Mouse (Mus musculus): ENCODE measurements around the gene Arhgef10l.
"Not testable (repeated sequence)": the region's sequence is repeated elsewhere in the genome, so short reads cannot be mapped to it uniquely, and the experiment has no call there.

Gene Arhgef10l

DNA sequence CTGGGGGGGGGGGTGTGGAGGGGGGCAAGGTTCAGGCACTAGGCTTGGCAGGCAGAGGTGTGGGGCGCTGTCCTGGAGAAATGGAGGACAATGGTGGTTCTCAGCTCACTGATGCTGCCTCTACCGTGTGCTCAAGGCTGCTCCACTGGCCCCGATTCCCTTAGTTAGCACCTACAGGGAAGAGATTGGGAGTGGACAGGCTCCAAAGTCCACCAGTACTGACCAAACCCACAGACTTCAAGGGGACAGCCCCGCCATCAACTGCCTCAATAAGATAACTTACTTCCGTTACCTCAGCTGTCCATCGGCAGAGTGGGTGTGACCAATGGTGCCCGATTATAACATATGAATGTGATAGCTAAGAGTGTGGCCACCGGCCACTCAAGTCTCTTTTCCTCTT lies 61.3 kb downstream of the Arhgef10l start:
- no peak for DNase-seq

DNA sequence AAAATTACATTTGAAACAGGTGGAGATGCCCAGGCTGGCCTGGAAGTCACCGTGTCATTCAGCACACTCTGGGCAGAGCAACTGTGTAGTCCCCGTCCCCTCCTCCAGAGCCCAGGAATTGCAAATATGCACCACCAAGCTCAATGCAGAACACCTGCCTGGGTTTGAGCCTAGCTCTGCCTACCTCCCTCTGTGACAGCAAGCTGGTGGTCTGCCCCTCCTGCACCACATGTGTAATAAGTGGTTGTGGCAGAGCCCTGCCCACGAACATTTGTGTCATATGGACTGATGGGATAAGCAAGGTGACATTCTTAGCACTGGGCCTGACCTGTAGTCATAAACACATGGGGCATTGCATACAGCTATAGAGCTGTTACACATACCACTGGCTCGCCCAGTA lies 63.8 kb downstream of the Arhgef10l start:
- DNase-seq = no peak

DNA sequence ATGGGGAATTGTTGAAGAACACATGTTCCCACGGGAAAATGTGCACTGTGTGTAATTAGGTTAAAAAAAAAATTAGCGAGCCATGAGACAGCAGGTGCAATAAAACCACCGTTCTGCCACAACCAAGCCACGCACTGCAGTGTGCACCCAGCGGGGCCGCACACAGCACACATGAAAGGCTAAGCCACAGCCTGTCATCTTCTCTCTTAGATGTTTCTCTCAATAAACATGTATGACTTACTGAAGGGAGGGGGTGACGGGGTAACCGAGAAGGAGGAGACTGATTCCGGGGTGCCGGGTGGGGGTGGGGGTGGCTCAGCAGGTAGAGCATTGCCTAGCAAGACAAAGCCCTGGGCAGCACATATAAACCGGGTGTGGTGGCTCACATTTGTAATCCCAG lies 64.7 kb downstream of the Arhgef10l start:
- no peak for DNase-seq

DNA sequence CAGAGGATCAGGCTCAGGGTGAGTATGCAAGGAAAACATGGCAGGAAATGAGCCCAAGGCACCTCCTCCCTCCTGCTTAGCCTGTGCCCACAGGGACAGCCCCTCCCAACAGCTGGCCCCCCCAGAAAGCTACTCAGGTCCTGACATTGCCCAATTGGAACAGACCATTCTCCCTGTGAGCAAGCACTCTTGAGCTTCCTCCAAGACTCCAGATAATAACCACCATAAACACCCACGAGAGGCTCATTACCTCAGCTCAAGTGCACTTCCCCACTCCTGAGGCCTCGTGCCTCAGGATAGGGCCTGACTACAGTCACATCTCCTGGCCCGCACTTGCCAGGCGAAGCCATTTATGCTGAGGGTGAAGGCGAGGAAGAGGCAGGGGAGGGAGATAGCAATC lies 67.0 kb downstream of the Arhgef10l start:
- DNase-seq = peak; percentile 73

DNA sequence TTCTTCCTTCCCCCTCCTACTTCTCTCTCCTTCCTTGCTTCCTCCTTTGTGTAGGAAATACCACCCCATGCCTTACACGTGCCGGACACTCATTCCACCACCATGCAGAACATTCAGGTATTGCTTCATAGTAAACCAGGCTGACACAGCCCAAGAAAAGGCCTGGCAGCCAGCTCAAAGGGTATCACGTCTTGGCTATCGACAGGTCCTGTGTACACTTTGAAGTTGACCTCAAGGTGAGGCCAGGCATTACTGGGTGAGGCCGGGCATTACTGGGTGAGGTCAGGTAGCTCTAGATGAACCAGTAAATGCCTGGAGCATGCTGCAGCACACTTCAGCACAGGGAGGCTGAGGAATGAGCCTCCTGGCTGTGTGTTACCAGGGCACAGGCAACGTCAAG lies 67.9 kb downstream of the Arhgef10l start:
- no peak for DNase-seq

DNA sequence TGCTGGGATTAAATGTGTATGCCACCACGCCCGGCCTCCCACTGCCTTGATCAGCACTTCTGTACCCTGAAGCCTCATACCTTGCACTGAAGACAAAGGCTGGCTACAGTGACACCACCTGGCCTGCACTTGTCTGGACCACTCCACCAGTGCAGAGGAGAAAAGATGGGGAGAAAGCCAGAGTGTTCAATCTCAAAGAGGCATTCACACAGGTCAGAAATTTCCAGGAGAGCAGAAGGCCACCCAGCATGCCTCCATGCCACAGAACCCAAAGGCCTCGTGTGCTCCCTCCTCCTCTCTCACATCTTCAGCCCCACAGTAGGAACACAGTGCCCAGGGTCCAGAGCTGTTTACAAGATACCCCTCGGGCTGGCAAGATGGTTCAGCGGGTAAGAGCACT lies 68.4 kb downstream of the Arhgef10l start:
- no peak for DNase-seq

DNA sequence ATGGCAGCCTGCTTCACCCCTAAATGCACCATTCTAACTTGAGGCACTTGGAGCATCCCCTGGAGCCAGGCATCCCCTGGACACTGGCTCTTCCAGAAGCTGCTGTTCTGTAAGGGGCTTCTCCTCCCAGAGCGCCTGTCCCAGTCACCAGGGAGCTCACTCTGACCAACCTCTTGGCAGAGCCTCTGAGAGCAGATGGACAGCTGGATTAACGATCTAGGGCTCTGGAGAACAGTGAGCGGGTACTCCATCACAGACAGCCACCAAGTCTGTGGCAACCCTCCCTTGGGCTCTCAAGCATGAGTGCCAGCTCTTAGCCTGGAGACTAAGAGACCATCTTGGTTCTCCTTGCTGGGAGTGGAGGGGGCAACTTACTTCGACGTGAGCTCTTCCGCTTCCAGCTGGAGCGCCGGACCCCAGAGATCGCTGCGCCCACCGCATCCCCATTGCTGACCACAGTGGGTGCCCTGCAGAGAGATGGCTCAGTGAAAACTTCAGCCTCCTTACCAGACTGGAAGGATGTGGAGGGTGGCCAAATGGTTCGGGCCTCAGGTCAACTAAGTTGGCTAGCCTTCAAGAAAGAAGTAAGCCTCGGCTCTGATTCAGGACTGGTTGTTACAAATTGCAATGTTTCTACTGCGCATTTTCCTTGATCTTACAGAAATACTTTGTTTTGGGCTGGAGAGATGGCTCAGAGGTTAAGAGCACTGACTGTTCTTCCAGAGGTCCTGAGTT lies 71.9 kb downstream of the Arhgef10l start:
- no peak for DNase-seq

DNA sequence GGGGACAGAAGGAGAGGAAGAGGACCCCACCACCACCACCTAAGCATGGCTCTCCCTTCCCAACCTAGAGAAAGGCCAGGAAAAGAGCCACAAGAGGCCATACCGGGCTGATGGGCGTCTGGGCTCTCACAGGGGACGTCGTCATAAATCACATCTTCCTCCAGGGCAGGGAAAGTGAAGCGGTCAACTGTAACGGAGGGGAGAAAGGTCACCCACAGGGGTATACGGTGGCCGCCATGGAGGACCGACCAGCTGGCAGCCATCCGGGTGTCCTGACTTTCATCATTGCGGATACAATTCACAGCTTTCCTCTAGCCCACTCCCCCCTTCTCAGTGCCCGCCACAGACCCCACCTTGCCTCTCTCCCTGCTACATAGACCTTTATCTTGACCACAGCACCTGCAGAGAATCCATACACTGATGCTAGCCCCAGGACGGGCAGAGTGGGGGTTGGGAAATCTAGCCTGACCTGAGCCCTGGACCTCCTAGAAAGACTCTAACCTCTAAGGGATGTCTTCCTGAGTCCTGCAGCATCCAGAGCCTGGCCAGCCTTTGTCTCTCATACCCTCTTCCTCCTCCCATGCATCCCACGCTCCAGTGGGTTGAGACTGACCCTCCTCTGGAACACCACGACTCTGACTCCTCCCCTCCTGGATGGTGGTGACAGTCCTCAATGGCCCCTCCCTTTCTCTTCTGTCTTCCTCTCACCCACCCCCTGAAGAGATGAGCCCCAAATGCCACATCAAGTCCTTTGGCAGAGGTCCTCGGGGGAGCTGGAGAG lies 72.6 kb downstream of the Arhgef10l start:
- DNase-seq = no peak

DNA sequence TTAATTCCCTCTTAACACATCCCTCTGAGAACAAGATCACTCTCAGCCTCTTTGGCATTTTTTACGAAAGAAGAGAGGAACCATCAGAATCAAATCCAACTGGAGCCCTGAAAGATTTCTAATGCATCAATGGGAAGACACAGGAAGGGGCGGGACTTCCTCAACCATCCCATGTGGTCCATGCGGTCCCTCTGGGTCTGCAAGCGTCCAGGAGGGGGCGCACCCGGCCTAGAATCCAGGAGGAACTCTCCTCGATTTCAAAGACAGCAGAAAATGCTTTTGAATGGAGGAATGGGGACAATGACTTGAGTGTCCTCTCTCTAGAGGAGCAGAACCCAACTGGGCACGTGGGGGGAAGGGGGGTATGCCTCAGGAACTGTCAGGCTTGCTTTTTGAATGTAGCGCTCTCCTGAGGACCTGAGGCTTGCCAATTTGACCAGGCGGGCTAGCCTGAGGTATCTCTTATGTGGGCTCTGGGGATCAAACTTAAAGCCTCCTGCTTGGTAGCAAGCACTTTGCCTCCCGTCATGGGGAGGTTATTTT lies 73.5 kb downstream of the Arhgef10l start:
- DNase-seq = peak; percentile 95

DNA sequence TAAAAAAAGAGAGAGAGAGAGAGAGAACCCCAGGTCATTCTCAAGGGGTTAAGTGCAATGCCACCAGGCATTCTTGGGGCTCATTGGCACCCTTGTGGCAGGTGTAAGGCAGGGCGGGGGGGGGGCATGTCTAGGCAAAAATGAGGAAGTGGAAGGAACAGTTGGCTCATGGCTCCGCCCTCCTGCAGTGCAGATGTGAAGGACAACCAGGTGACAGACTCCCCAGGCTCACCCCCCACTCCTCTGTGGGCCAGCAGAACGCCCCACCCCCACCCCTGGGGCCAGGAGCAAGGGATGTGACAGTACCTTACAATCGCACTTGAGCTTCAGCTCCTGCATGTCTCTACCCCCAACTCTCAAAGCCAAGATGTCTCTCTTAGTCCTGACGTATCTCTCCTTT lies 79.3 kb downstream of the Arhgef10l start:
- no peak for DNase-seq

DNA sequence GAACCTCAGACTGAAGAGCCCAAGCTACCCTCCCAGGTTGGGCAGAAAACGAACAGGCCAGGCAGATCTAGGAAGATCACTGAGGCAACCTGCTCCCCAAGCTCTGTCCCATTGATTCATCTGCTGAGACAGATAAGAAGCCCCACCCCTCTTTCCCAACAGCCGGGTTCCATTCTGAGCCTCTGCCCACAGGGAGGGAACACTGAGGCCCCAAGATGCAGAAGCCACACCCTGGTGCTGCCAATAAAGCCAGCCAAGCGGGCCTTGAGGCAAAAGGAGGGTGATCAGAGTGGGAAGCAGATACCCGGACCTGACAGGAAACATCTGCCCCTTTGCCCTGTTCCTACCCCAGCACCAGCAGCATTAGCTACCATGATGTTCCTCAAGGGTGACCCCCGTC lies 81.6 kb downstream of the Arhgef10l start:
- DNase-seq = no peak

DNA sequence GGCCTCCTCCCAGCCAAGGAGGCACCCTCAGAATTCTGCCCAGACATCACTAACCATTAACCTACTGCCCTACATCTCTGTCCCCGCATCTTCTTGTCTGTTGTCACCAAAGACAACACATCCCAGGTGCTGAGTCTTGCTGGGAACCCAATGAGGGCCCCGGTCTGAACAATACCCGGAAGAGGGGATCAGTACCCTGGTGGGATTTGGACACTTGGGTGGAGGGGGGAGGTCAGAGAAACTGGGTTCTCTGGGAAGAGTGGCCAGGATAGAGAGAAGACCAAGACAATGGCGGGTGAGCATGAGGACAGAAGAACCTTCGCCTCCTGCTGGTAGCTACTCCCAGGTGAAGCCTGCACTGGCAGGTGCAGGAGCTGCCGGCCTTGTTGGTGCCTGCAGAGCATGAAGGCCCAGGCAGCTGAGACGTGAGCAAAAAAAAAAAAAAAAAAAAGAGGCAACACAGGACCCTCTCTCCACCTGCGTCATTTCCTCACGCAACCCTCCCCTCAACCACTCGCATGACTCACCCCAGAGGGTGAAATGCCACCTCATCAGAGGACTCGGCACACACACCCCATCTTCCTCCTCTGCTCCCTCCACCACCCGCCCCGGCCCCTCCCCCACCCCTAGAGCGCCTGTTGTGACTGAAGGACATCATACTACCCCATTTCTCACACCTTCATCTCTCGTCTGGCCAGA lies 83.3 kb downstream of the Arhgef10l start:
- DNase-seq = no peak

DNA sequence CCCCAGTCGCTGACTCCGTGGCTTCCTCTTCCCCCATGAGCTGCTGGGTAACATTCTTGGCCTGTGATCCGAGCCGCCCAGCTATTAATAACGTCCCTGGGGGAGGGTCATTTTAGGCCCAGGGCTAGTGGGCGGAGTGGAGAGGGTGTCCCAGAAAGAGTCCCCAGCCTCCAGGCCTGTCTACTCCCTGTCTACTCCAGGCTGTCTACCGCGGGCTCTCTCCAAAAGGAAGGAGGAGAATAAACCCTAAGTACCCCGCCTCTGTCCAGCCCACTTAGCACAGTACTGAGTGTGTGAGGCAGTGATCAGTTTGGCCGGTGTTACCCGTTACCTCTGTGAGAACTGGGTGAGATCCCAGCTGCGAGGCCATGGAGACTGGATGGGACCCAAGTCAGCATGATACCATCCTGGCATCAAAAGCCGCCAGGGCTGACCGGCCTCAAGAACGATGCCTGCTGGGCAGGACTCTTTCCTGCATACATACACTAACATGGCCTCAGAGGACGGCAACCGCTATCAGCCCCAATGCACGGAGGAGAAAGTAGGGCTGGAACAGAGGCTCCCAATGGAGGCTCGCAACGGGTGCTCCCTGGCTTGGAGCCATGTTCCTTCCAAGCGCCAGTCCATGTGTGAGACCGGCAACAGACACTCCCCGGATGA lies 84.0 kb downstream of the Arhgef10l start:
- peak; percentile 88 for DNase-seq

DNA sequence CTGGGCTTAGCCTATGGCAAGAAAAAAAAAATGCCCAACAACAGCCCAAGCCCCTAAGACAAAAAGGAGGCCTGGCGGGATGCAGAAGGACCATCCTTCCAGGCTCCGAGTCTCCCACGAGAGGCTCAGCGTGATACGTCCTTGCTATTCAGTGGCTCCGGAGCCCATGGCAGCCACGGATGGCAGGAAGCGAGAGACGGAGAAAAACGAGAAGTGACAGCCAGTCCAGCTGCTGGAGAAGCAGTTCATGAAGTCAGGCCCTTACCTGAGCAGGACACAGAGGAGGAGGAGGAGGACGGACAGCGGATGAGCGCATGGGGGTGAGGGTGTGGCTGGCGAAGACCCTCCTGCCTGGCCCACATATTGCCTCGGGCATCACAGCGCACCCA lies 84.5 kb downstream of the Arhgef10l start:
- DNase-seq = no peak

DNA sequence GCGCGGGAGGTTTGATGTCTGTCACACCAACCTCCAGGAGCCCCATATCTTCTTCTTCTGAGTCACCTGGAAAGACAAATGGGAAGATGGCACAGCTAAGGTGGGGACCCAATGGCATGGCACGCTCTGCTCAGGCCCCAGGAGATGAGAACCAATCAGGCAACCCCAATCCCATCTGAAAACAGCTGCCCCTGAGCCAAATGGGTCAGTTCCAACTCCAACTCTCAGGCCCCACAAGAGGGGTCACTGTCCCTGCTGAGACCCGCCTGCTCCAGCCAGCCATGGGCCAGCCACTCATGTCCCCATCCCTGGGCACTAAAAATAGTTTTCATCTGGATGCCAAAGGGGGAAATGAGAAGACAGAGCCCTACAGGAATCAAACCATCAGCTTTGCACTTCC lies 84.9 kb downstream of the Arhgef10l start:
- DNase-seq = peak; percentile 46

DNA sequence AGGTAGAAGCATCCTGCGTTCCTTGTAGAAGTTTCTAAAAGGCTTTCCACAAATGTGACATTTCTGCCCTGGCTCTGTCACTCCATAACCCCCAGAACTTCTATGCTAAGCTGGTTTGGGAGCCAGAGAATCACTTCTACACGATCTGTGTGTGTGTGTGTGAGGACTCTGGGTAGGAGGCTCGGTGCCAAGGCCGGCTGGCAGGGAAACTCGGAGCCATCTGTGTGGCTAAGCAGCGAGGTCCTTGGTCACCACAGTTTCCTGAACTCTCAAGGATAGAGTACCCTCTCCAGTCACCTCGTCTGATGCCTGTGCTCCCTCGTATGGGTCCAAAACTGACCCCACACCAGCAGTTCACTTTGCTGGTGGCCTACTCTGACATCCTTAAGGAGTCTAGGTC lies 86.2 kb downstream of the Arhgef10l start:
- DNase-seq = peak; percentile 51

DNA sequence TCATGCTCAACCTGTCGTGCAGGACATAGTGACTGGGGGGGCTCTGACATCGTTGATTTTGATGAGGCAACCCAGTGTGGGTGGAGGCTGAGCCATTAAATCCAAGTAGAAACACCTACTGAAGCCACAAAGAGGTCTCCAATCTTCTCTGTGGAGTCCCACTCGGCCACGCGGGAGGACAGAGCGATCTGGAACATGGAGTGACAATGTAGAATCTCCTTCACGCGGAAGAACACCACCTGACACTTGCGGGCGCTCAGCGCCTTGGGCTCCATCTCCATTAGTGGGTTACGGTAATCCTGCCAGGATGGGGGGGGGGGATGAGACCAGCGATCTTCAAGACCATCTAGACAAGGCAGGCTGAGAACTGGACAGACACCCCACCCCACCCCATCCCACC lies 86.7 kb downstream of the Arhgef10l start:
- DNase-seq = no peak

DNA sequence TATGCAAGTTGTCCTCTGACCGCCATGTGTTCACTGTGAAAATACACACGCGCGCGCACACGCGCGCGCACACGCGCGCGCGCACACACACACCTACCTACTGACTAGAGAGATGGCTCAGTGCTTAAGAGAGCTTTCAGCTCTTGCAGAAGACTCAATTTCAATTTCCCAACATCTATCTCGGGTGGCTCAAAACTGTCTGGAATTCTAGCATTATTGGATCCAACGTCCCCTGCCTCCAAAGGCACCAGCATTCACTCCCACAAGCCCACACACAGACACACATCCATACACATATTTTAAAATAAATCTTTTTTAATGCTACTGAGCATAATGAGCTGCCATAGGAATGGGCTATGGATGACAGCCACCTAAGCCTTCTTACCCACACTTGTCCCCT lies 89.2 kb downstream of the Arhgef10l start:
- DNase-seq = no peak

DNA sequence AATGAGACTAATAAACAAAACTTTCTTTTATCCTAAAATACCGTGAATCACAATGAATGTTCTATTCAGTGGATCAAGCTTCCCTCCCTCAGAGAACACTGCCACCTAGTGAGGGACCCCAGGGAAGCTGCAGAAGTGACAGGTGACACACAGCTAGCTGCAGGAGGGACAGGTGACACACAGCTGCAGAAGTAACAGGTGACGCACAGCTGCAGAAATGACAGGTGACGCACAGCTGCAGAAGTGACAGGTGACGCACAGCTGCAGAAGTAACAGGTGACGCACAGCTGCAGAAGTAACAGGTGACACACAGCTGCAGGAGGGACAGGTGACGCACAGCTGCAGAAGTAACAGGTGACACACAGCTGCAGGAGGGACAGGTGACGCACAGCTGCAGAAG lies 90.9 kb downstream of the Arhgef10l start:
- not testable (repeated sequence) for DNase-seq

DNA sequence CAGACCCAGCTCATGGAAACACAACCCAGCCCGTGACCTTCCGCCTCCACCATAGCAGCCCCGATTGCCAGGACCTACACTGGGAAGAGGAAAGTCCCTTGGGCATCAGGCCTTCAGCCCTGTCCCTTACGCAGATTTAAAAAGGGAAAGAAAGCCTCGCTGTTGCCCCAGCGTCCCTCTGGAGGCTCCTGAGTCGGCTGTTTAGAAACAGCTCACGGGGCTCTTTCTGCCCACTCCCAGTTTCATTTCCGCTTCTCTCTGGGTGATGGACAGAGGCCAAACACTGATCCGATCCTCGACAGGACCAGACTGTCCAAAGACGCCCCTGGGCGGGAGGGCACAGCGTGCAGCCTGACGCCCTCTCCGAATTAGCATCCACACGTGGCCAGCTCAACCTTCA lies 93.4 kb downstream of the Arhgef10l start:
- DNase-seq = no peak

DNA sequence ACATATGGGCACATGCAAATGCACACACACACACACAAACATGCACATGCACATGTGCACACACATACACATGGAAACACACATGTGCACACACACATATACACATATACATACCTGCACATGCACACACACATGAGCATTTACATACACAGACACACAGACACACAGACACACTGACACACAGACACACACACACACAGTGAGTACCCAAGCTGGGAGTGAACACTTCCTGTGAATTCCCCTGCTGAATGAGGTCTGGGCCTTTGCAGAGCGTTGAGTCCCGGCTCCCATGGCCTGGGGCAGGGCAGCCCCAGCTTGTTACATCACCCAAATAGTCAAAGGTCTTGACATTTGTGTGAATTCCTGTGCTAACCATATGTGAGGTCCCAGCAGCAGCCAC lies 96.4 kb downstream of the Arhgef10l start:
- DNase-seq = no peak

DNA sequence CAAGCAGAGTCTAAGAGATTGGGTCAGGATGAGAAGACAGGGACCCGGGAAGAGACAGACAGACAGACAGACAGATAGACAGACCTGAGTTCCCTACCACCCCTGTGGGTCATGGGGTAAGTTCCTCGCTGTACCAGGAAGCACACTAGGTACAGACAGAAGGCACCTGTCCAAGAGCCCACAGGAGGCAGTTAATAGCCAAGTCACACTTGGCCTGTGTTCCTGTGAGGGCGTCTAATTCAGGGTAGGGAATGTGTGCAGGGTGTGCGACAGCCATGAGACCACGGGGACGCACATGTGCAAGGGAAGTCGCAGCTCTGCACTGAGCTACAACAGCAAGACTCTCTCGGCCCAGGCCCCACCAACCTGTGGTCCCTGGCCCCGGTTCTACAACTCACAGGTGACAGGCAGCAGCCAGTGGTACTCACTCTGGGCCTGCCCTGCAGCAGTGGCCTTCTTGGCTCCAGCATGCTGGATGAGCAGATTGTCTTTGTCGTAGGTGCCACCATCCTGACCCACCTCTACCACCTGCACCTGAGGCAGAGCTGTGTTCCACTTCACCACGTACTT lies 97.8 kb downstream of the Arhgef10l start:
- DNase-seq = no peak

DNA sequence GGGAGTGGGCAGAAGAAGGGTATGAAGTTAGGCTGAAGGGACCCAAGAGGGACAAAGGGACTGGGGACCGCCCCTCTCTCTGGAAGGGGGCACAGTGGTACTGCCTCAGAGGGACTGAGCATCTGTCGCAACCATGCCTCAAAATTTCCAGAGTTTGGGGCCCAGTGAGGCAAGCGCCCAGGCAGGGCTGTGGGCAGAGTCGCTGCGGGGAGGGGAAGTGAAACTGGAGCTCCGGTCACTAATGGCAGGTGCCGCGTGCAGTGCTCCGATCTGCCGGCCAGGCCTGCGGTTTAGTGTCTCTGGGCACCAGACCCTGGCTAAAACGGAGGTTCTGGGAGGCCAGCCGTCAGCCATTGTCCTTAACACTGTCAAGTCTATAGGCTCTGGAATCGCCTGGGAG lies 99.0 kb downstream of the Arhgef10l start:
- peak; percentile 16 for DNase-seq

All from lung, postnatal 10 days (tissue).